Mouse (Mus musculus): ENCODE results near the gene Emg1.

DNA sequence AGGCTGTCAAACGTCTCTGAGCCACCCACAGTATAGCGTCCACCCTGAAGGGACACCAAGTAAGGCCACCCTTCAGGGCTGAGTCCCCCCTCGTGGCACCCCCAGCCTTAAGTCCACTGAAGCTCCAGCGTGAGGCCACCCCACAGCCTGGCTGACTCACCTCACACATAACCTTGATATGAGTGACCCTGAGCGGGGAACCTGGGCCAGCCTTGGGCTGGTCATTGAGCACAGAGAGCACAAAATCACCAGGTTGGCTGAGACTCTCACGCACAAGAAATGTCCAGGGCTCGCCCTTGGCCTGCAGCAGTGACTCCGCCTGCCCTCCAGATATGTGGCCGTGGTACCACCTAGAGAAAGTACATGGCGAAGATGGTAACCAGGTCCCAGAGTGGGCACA lies 16.6 kb upstream of the Emg1 start:
- no peak for TF ChIP-seq CTCF (IDR thresholded peaks at IDR 0.05; ENCODE audit: low read depth)
- TF ChIP-seq EP300 (IDR thresholded peaks at IDR 0.05; ENCODE audit: low read depth): no peak

All from liver, embryonic 14.5 days (tissue).